Mouse (Mus musculus): Measurements from ENCODE around the gene Vmn2r6.
"Not testable (repeated sequence)": the region's sequence is repeated elsewhere in the genome, so short reads cannot be mapped to it uniquely, and the experiment has no call there.

Gene Vmn2r6

DNA sequence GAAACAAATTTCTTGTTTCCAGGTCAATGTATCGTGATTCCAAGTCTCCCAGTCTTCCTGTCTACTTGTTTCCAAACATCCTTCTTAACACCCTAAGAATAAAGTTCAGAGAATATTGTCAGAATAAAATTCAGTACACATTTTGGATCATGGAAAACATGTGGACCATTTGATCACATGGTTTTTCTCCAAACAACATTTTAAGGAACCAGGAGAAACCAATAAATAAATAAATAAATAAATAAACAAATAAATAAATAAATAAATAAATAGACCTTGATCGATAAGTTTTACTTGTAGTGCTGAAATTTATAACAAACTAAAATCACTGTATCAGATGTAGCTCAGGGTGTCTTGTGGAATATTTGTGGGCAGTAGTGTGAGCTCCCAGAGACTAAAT is at the start of gene Vmn2r6:
Gene Vmn2r6, minus strand, starts transcription at position 101 of the 400 bp plus-strand sequence.
- DNase-seq (ENCODE audit: low spot score in 2 of 2): not testable (repeated sequence)

DNA sequence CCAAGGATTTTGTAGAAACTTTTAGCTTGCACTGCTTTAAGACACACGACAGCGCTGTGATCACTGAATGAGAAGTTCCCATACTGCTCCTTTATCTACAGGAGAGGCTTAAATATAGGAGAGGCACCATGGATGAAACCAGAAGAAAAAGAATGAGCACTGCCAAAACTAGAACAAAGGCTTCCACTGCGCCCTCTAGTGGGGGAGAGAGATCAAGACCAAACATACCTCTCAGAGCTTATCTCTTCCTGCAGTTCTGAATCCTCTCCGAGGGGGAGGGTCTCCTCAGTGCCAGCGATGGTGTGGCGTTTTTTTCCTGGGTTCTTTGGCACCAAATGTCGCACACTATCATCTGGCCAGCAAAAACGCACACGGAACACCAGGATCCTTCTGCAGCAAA is 22.0 kb upstream of the Vmn2r6 start:
- DNase-seq (ENCODE audit: low spot score in 2 of 2): no peak

DNA sequence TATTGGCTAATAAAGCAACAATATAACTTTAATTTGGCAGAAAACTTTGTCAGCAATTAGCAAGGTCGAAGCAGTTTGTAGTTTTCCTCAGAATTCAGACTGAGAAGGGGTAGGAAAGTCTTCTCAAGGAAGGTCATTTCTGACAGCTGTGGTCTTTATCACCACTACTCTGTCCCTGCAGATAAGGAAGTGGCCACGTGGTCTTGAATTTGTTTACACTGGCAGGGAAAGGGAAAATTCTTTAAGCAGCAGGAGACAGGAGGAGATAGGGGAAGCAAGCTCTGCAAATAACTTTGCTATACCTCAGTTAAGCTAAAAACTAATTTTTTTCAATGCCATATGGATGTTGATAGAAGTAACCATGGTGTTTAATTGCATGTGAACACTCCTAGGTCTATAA is 3.2 kb upstream of the Vmn2r6 start:
- DNase-seq (ENCODE audit: low spot score in 2 of 2): not testable (repeated sequence)

DNA sequence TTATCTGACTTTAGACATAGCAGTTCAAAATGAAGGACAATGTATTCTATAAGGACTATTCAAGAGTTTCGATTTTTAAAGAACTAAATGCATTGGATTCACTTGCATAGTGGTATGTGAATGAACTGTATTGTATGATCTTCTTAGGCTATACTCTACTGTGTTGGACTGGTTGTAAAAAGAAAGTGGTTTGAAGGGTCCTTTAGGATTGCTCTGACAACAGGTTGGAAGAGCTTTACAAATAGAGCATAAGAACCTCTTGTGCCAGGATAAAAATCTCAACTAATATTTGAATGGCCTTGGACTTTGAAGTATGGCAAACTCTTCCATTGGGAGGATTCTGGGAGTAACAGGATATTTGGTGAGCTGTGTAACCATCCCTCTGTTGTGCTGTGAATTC is 42.0 kb downstream of the Vmn2r6 start:
- DNase-seq (ENCODE audit: low spot score in 2 of 2): not testable (repeated sequence)

DNA sequence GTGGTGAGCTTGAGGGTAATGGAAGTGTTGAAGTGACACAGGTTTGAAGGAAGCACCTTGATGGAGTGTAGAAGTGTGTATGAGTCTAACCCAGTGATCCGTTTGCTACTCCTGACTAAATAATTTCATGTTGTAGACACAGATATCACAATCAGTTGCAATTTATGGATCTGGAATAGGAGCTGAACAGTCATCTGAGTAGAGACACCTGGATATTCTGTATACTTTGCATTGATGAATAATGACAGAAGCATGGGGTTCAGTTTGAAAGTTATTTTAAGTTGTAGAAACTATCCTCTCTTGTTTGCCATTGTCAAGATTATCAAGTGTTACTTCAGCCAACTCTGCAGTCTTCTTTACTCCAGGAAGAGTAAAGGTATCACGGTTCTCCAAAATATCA is 55.9 kb downstream of the Vmn2r6 start, which contains the start of gene Vmn2r5:
Gene Vmn2r5, minus strand, starts transcription at position 101 of the 400 bp plus-strand sequence.
- not testable (repeated sequence) for DNase-seq (ENCODE audit: low spot score in 2 of 2)

All from frontal cortex, postnatal 25 days (tissue).